Mouse (Mus musculus) liver, postnatal 0 days (tissue): Measurements from ENCODE around the gene Rfxank. TPM values are rescaled to one million over a fixed set of nuclear protein-coding genes. Genes with fewer than 3 reads are reported as not detected.
A peak's percentile ranks its signal among the peaks of the same experiment; 100 is the strongest.

Experiments used
- ATAC-seq: fragments of 200-750 bp; cut with Nextera tagmentation; 2 replicates; pipeline ENCODE4 v1.8.0; 2017; ENCODE audit warnings: mild to moderate bottlenecking, moderate library complexity
- DNase-seq: peaks from one replicate; pipeline ENCODE4 v3.0.0-alpha.2; 2016
- H3K27ac ChIP-seq: fragments of 300-500 bp; sonication (generic); 2 replicates; pipeline ENCODE4 v1.5.1; 2014; ENCODE audit warnings: antibody characterized with exemption, moderate library complexity, mild to moderate bottlenecking, low read depth
- H3K27me3 ChIP-seq: fragments of 300-500 bp; sonication (generic); 2 replicates; pipeline ENCODE4 v1.6.1; 2014; ENCODE audit warnings: low read length, control low read depth, mixed read lengths; ENCODE audit not compliant: insufficient read depth
- H3K36me3 ChIP-seq: fragments of 300-500 bp; sonication (generic); replicated peaks from 2 replicates; pipeline ENCODE4 v1.6.1; 2014; ENCODE audit warnings: mild to moderate bottlenecking, control low read depth, low read length, moderate library complexity, mixed read lengths; ENCODE audit not compliant: insufficient read depth
- H3K4me1 ChIP-seq: fragments of 300-500 bp; sonication (generic); 2 replicates; pipeline ENCODE4 v1.6.1; 2014; ENCODE audit warnings: antibody characterized with exemption, mild to moderate bottlenecking, control low read depth; ENCODE audit not compliant: insufficient read depth
- H3K4me2 ChIP-seq: fragments of 300-500 bp; sonication (generic); 2 replicates; pipeline ENCODE4 v1.6.1; 2014; ENCODE audit warnings: low read depth, mild to moderate bottlenecking, low read length, moderate library complexity, mixed read lengths
- H3K4me3 ChIP-seq: fragments of 300-500 bp; sonication (generic); 2 replicates; pipeline ENCODE4 v1.5.1; 2014; ENCODE audit warnings: low read depth, low read length
- H3K9ac ChIP-seq: fragments of 300-500 bp; sonication (generic); replicated peaks from 2 replicates; pipeline ENCODE4 v1.6.1; 2014; ENCODE audit warnings: mild to moderate bottlenecking, moderate library complexity
- H3K9me3 ChIP-seq: fragments of 300-500 bp; sonication (generic); 2 replicates; pipeline ENCODE4 v1.6.1; 2016; ENCODE audit warnings: mild to moderate bottlenecking, control low read depth, low read length, mixed read lengths
- CTCF ChIP-seq: sonication (generic); IDR thresholded peaks from 2 replicates; pipeline ENCODE4 v1.5.1; 2016; ENCODE audit warnings: antibody characterized with exemption, low read depth
- EP300 ChIP-seq: IDR thresholded peaks from 2 replicates; pipeline ENCODE4 v1.6.1; 2016; ENCODE audit warnings: antibody characterized with exemption, low read depth, mild to moderate bottlenecking
- whole genome bisulfite sequencing: fragments of 180-500 bp; shearing (Covaris S2); extraction: QIAGEN DNeasy Blood & Tissue Kit; methylation state at CpG from one replicate; pipeline ENCODE4 v1.1.7; 2014; ENCODE audit not compliant: insufficient replicate concordance; 5-methylcytosine and 5-hydroxymethylcytosine counted together
- polyA plus RNA-seq: library from polyadenylated mRNA; unstranded; fragments of >200 nt; fragmentation: Nextera tagmentation; extraction: Ambion mirVana; gene quantifications from 2 replicates; pipeline ENCODE4 v1.2.1, GENCODE M21; 2015

The Rfxank gene
- polyA plus RNA-seq, 1 experiment from 2014 or later: 3.6 TPM

DNA sequence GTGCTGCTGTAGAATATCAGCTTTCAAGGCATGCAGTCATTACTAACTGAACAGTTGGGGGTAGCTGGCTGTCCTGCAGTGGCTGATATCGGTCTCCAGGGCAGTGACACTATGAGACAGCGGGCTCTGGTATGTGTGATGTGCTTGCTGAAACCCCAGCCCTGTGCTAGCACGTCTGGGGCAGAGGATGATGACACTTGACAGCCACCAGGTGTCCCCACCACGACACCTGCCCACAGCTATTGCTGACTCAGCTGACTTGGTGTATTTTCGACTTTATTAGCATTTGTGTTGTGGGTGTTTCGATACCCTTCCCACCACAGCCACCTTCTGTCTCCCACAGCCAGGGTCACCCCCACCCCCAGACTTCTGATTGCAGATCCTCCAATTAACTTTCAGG, 34.4 kb downstream of the Rfxank start:
- Histone ChIP-seq H3K36me3 (no peaks in the 10 kb centered on the region), H3K9ac (no peak overlapping the region), H3K4me3 (no peak overlapping the region), H3K27ac (no peak overlapping the region), H3K4me2 (no peak overlapping the region), H3K27me3 (peaks cover 7% of the 10 kb centered on the region; the same call in 1 of the 2 replicates), H3K9me3 (no peaks in the 10 kb centered on the region), H3K4me1 (no peaks in the 10 kb centered on the region)
- WGBS: 8% methylated on average over 5 of the region's 6 CpGs
- peak; percentile 62 for DNase-seq
- peak; percentile 82 for TF ChIP-seq CTCF
- TF ChIP-seq EP300: no peak
- ATAC-seq: peak; percentile 72

DNA sequence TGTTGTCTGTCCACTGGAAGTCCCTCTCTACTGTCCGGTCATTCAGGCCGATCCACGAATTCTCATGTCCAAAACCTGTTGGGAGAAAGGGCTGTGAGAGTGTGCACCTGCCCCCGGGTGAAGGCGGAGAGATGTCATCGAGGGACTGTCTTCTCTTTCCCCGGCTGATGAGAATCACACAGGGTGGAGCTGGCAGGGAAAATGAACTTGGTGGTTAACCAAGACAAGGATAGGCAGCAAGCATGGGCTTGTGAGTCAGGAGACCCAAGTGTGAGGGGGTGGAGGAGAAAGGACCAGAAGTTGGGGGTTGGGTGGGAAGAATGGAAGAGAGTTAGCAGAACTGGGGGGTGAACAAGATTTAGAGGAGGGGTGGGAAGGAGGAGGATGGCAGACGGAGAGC, 38.7 kb downstream of the Rfxank start:
- Histone ChIP-seq H3K4me2 (no peak overlapping the region), H3K27ac (no peak overlapping the region), H3K36me3 (no peaks in the 10 kb centered on the region), H3K9me3 (no peaks in the 10 kb centered on the region), H3K9ac (no peak overlapping the region), H3K4me1 (no peaks in the 10 kb centered on the region), H3K27me3 (0 out of 2 replicates have a peak, but pooled peaks cover 5% of the 10 kb centered on the region), H3K4me3 (no peak overlapping the region)
- ATAC-seq (no peak), DNase-seq (no peak)
- no peak for TF ChIP-seq CTCF
- no peak for TF ChIP-seq EP300
- WGBS: 83% methylated on average over 8 of the region's 8 CpGs

- Histone ChIP-seq H3K9me3 (no peaks in the 10 kb centered on the region), H3K27me3 (0 out of 2 replicates have a peak, but pooled peaks cover 5% of the 10 kb centered on the region), H3K27ac (no peak overlapping the region), H3K9ac (no peak overlapping the region), H3K4me3 (no peak overlapping the region), H3K4me2 (no peak overlapping the region), H3K4me1 (no peaks in the 10 kb centered on the region), H3K36me3 (no peaks in the 10 kb centered on the region)
- WGBS: 63% methylated on average over 8 of the region's 8 CpGs
- TF ChIP-seq EP300: no peak
- no peak for TF ChIP-seq CTCF
- ATAC-seq (no peak), DNase-seq (no peak)
Measured at GRCm38 (mm10) chr8:70099276-70099675, 39.7 kb downstream of the Rfxank start.

DNA sequence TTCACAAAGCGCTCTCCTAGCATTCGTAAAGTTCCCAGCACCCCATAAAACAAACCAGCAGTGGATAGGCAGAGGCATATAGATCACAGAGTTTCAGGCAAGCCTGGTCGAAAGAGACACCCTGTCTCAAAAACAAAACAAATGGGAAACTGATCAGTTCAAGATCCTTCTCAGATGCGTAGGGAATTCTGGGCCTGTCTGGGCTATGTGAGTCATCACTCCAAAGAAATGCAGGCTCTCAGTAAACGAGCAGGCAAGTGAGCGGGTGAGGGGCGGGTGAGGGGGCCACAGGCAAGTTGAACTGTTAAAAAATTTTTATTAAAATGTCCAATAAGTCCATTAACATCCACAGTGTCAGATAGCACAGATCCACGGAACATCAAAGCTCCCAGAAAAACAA, 46.2 kb downstream of the Rfxank start:
- DNase-seq: no peak
- Histone ChIP-seq H3K36me3 (no peaks in the 10 kb centered on the region), H3K27ac (no peak overlapping the region), H3K9me3 (no peaks in the 10 kb centered on the region), H3K4me2 (no peak overlapping the region), H3K9ac (no peak overlapping the region), H3K27me3 (peaks cover 33% of the 10 kb centered on the region), H3K4me3 (no peak overlapping the region), H3K4me1 (0 out of 2 replicates have a peak, but pooled peaks cover 4% of the 10 kb centered on the region)
- TF ChIP-seq EP300 (no peak), CTCF (no peak)
- whole genome bisulfite sequencing: 61% methylated on average over 8 of the region's 8 CpGs
- no peak for ATAC-seq

- peaks cover 7% of the 10 kb centered on the region; the same call in 1 of the 2 replicates for H3K4me1 ChIP-seq
- 61% methylated on average over 9 of the region's 9 CpGs for WGBS
- DNase-seq (no peak), ATAC-seq (no peak)
- TF ChIP-seq CTCF: no peak
- TF ChIP-seq EP300: no peak
- no peaks in the 10 kb centered on the region for H3K9me3 ChIP-seq
- H3K27me3 ChIP-seq: peaks cover 62% of the 10 kb centered on the region
- no peak overlapping the region for H3K4me3 ChIP-seq
- H3K36me3 ChIP-seq: no peaks in the 10 kb centered on the region
- H3K27ac ChIP-seq: no peak overlapping the region
- H3K9ac ChIP-seq: no peak overlapping the region
- H3K4me2 ChIP-seq: no peak overlapping the region
Measured at GRCm38 (mm10) chr8:70089296-70089960, 49.5 kb downstream of the Rfxank start.

- WGBS: 5% methylated on average over 54 of the region's 56 CpGs
- Histone ChIP-seq H3K4me3 (no peak overlapping the region), H3K27me3 (peaks cover 75% of the 10 kb centered on the region), H3K9me3 (no peaks in the 10 kb centered on the region), H3K4me1 (peaks cover 19% of the 10 kb centered on the region), H3K27ac (no peak overlapping the region), H3K4me2 (no peak overlapping the region), H3K9ac (no peak overlapping the region), H3K36me3 (no peaks in the 10 kb centered on the region)
- DNase-seq: peak; percentile 50
- no peak for ATAC-seq
- peak; percentile 71 for TF ChIP-seq CTCF
- TF ChIP-seq EP300: no peak
Measured at GRCm38 (mm10) chr8:70087836-70088650, 50.9 kb downstream of the Rfxank start.
